Mouse (Mus musculus): ENCODE data around the gene Olfr1013.

Gene Olfr1013

GRCm38 (mm10) chr2:85766798-85767197 is at the start of gene Olfr1013:
Gene Olfr1013 (plus strand): TSS chr2:85767098.
- TF ChIP-seq NANOG (IDR thresholded peaks at IDR 0.05; ENCODE audit: borderline replicate concordance, low read length): no peak
- no peak for TF ChIP-seq CTCF (conservative IDR thresholded peaks at IDR 0.05; ENCODE audit: low read length)
- TF ChIP-seq POU5F1 (IDR thresholded peaks at IDR 0.05; ENCODE audit: borderline replicate concordance, low read length): no peak
- H3K36me3 ChIP-seq (ENCODE audit: insufficient read depth, low read length): no peaks in the 10 kb centered on the region
- H3K4me3 ChIP-seq (replicated peaks; ENCODE audit: low read length): no peak within 1 kb of the TSS
- no peaks in the 10 kb centered on the region for H3K4me1 ChIP-seq (replicated peaks; ENCODE audit: low read depth, low read length)
- no peaks in the 10 kb centered on the region for H3K9me3 ChIP-seq (ENCODE audit: low read length)
- H3K27me3 ChIP-seq (ENCODE audit: insufficient read depth, low read length): no peaks in the 10 kb centered on the region

DNA sequence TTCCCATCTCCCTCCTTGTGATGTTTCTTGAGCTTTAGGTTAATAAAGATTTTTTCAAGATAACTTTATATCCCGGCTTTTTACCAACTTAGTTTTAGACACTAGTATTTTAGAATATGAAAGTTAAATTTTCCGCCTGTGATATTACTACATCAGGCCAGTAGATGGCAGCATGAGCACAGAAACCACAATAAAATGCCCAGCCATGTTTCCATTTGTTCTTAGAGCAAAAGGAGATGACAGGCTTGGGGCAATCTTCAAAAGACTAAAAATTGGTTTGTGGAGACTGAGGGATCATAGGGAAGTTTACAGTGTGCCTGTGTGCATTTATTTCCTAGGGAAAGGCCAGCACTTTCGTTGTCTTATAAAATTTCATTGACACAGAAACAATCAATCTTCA is 41.1 kb upstream of the Olfr1013 start:
- TF ChIP-seq CTCF (conservative IDR thresholded peaks at IDR 0.05; ENCODE audit: low read length) (peak; percentile 66), POU5F1 (IDR thresholded peaks at IDR 0.05; ENCODE audit: borderline replicate concordance, low read length) (no peak)
- Histone ChIP-seq H3K27me3 (ENCODE audit: insufficient read depth, low read length) (no peaks in the 10 kb centered on the region), H3K4me3 (replicated peaks; ENCODE audit: low read length) (no peak overlapping the region), H3K9me3 (ENCODE audit: low read length) (no peaks in the 10 kb centered on the region), H3K36me3 (ENCODE audit: insufficient read depth, low read length) (no peaks in the 10 kb centered on the region), H3K4me1 (replicated peaks; ENCODE audit: low read depth, low read length) (no peaks in the 10 kb centered on the region)

- H3K36me3 ChIP-seq (ENCODE audit: insufficient read depth, low read length): no peaks in the 10 kb centered on the region
- H3K9me3 ChIP-seq (ENCODE audit: low read length): no peaks in the 10 kb centered on the region
- H3K4me3 ChIP-seq (replicated peaks; ENCODE audit: low read length): no peak overlapping the region
- no peaks in the 10 kb centered on the region for H3K4me1 ChIP-seq (replicated peaks; ENCODE audit: low read depth, low read length)
- no peaks in the 10 kb centered on the region for H3K27me3 ChIP-seq (ENCODE audit: insufficient read depth, low read length)
- TF ChIP-seq CTCF (conservative IDR thresholded peaks at IDR 0.05; ENCODE audit: low read length): no peak
- TF ChIP-seq POU5F1 (IDR thresholded peaks at IDR 0.05; ENCODE audit: borderline replicate concordance, low read length): no peak
- TF ChIP-seq NANOG (IDR thresholded peaks at IDR 0.05; ENCODE audit: borderline replicate concordance, low read length): no peak
These were observed 13.1 kb upstream of the Olfr1013 start for GRCm38 (mm10) chr2:85753822-85754221.

DNA sequence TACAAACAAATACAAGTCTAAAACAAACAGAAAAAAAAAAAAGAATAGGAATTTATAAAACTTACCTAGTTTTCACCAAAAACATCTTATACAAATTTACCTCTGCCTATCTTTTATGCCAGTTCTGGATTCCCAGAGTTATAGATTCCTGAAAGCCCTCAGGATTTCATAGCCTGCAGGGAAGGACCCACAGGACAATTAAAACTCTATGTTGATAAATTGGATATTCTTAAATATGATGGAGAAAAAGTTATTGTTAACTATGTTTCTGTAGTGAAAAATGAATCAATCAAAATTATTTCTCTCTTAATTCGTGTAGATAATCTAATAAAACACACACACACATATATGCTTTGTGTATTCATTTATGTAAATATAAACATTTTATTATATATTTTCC is 4.2 kb upstream of the Olfr1013 start, which contains the start of gene Olfr1012:
Gene Olfr1012 (minus strand): TSS at position 101 of the 400 bp plus-strand sequence.
- Histone ChIP-seq H3K27me3 (ENCODE audit: insufficient read depth, low read length) (no peaks in the 10 kb centered on the region), H3K9me3 (ENCODE audit: low read length) (no peaks in the 10 kb centered on the region), H3K36me3 (ENCODE audit: insufficient read depth, low read length) (no peaks in the 10 kb centered on the region), H3K4me3 (replicated peaks; ENCODE audit: low read length) (no peak within 1 kb of the TSS), H3K4me1 (replicated peaks; ENCODE audit: low read depth, low read length) (no peaks in the 10 kb centered on the region)
- TF ChIP-seq CTCF (conservative IDR thresholded peaks at IDR 0.05; ENCODE audit: low read length) (no peak), NANOG (IDR thresholded peaks at IDR 0.05; ENCODE audit: borderline replicate concordance, low read length) (no peak), POU5F1 (IDR thresholded peaks at IDR 0.05; ENCODE audit: borderline replicate concordance, low read length) (no peak)

DNA sequence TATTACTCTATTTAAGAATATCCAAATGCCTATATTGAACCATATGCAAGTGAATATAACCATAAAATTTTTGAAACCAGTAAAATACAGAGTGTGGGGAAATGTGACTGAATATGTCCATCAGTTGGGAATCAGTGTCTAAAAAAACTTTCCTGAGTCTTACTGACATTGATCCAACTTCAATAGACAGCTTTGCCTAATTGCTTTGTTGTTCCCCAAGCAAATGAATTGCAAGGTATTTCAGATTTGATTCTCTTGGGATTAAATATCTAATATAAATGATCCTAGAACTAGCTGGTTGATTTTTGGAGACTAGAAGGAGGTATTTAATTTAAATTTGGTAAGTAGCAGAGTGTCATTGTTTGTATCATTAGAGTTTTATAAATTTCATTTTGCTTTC is 5.5 kb downstream of the Olfr1013 start, which contains the start of gene Olfr1014:
Gene Olfr1014 (plus strand): TSS at position 301 of the 400 bp plus-strand sequence.
- no peak within 1 kb of the TSS for H3K4me3 ChIP-seq (replicated peaks; ENCODE audit: low read length)
- H3K27me3 ChIP-seq (ENCODE audit: insufficient read depth, low read length): no peaks in the 10 kb centered on the region
- H3K36me3 ChIP-seq (ENCODE audit: insufficient read depth, low read length): no peaks in the 10 kb centered on the region
- H3K9me3 ChIP-seq (ENCODE audit: low read length): no peaks in the 10 kb centered on the region
- no peaks in the 10 kb centered on the region for H3K4me1 ChIP-seq (replicated peaks; ENCODE audit: low read depth, low read length)
- TF ChIP-seq POU5F1 (IDR thresholded peaks at IDR 0.05; ENCODE audit: borderline replicate concordance, low read length) (no peak), CTCF (conservative IDR thresholded peaks at IDR 0.05; ENCODE audit: low read length) (no peak), NANOG (IDR thresholded peaks at IDR 0.05; ENCODE audit: borderline replicate concordance, low read length) (no peak)

DNA sequence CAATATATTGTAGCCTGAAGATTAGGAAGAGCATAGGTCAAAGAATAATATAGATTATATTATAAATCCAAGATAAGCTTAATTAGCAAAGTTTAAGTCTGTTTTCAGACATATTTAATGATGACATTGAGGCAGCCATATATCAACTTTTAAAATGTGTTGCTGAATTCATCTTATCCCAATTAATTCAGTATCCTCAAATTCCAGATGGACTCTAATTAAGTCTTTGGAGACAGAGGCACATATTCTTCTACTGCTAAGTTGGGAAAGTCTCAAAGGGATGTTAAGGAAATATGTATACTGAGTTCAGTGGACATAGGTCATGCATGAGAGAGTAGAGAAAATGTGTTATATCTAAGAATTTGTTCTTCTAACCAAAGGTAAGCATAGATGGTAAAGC is 14.8 kb downstream of the Olfr1013 start, which contains the start of gene Olfr1015:
Gene Olfr1015 (plus strand): TSS at position 301 of the 400 bp plus-strand sequence.
- H3K36me3 ChIP-seq (ENCODE audit: insufficient read depth, low read length): no peaks in the 10 kb centered on the region
- H3K4me1 ChIP-seq (replicated peaks; ENCODE audit: low read depth, low read length): no peaks in the 10 kb centered on the region
- no peaks in the 10 kb centered on the region for H3K9me3 ChIP-seq (ENCODE audit: low read length)
- H3K4me3 ChIP-seq (replicated peaks; ENCODE audit: low read length): no peak within 1 kb of the TSS
- H3K27me3 ChIP-seq (ENCODE audit: insufficient read depth, low read length): no peaks in the 10 kb centered on the region
- no peak for TF ChIP-seq POU5F1 (IDR thresholded peaks at IDR 0.05; ENCODE audit: borderline replicate concordance, low read length)
- no peak for TF ChIP-seq NANOG (IDR thresholded peaks at IDR 0.05; ENCODE audit: borderline replicate concordance, low read length)

DNA sequence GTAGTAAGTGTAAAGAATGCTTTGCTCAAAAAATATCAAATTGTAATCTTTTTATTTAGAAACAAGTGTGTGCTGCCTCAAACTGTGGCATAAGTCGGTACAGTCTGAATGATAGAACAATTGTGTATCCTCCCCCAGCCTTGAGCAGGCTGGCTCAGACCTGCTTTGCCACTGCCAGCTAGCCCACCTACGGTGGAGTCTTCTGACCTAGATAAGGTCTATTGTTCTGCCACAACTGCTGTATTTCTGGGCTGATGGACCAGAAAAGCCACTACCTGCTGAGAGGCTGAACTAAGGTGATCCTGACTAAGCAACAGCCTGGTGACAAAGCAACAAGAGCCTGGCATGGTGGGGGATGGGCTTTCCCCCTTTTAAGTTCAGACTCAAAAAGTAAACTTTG is 25.4 kb downstream of the Olfr1013 start:
- no peaks in the 10 kb centered on the region for H3K4me1 ChIP-seq (replicated peaks; ENCODE audit: low read depth, low read length)
- H3K4me3 ChIP-seq (replicated peaks; ENCODE audit: low read length): no peak overlapping the region
- no peaks in the 10 kb centered on the region for H3K27me3 ChIP-seq (ENCODE audit: insufficient read depth, low read length)
- H3K36me3 ChIP-seq (ENCODE audit: insufficient read depth, low read length): no peaks in the 10 kb centered on the region
- peaks cover 23% of the 10 kb centered on the region for H3K9me3 ChIP-seq (ENCODE audit: low read length)
- TF ChIP-seq CTCF (conservative IDR thresholded peaks at IDR 0.05; ENCODE audit: low read length): no peak
- TF ChIP-seq NANOG (IDR thresholded peaks at IDR 0.05; ENCODE audit: borderline replicate concordance, low read length): no peak
- TF ChIP-seq POU5F1 (IDR thresholded peaks at IDR 0.05; ENCODE audit: borderline replicate concordance, low read length): no peak

- H3K36me3 ChIP-seq (ENCODE audit: insufficient read depth, low read length): no peaks in the 10 kb centered on the region
- H3K4me3 ChIP-seq (replicated peaks; ENCODE audit: low read length): no peak within 1 kb of the TSS
- no peak for TF ChIP-seq CTCF (conservative IDR thresholded peaks at IDR 0.05; ENCODE audit: low read length)
- TF ChIP-seq POU5F1 (IDR thresholded peaks at IDR 0.05; ENCODE audit: borderline replicate concordance, low read length): no peak
- no peak for TF ChIP-seq NANOG (IDR thresholded peaks at IDR 0.05; ENCODE audit: borderline replicate concordance, low read length)
- no peaks in the 10 kb centered on the region for H3K27me3 ChIP-seq (ENCODE audit: insufficient read depth, low read length)
- H3K9me3 ChIP-seq (ENCODE audit: low read length): no peaks in the 10 kb centered on the region
- H3K4me1 ChIP-seq (replicated peaks; ENCODE audit: low read depth, low read length): no peaks in the 10 kb centered on the region
These were observed 35.5 kb downstream of the Olfr1013 start, which contains the start of gene Olfr1016 for GRCm38 (mm10) chr2:85802444-85802843. Gene Olfr1016 (minus strand): TSS chr2:85802544.

GRCm38 (mm10) chr2:85804501-85804900 is 37.6 kb downstream of the Olfr1013 start:
- no peak overlapping the region for H3K4me3 ChIP-seq (replicated peaks; ENCODE audit: low read length)
- H3K9me3 ChIP-seq (ENCODE audit: low read length): no peaks in the 10 kb centered on the region
- no peaks in the 10 kb centered on the region for H3K36me3 ChIP-seq (ENCODE audit: insufficient read depth, low read length)
- H3K27me3 ChIP-seq (ENCODE audit: insufficient read depth, low read length): no peaks in the 10 kb centered on the region
- TF ChIP-seq CTCF (conservative IDR thresholded peaks at IDR 0.05; ENCODE audit: low read length) (no peak), NANOG (IDR thresholded peaks at IDR 0.05; ENCODE audit: borderline replicate concordance, low read length) (no peak), POU5F1 (IDR thresholded peaks at IDR 0.05; ENCODE audit: borderline replicate concordance, low read length) (no peak)
- no peaks in the 10 kb centered on the region for H3K4me1 ChIP-seq (replicated peaks; ENCODE audit: low read depth, low read length)
